Mouse (Mus musculus) ES-E14 (cell line): ENCODE data around the gene 4930568D16Rik.

Experiments
- CHD2 ChIP-seq: IDR thresholded peaks from 2 replicates; pipeline ENCODE4 v1.6.1; 2014; ENCODE audit warnings: mild to moderate bottlenecking, low read depth, low read length, inconsistent platforms
- HCFC1 ChIP-seq: IDR thresholded peaks from 2 replicates; pipeline ENCODE4 v1.6.1; 2012; ENCODE audit warnings: low read length, inconsistent platforms, borderline replicate concordance; ENCODE audit not compliant: insufficient read depth

- TF ChIP-seq CHD2 (no peak), HCFC1 (no peak)
These were observed 10.1 kb upstream of the 4930568D16Rik start for GRCm38 (mm10) chr2:35377600-35377999.
